Mouse (Mus musculus): ENCODE measurements at regions not wholly inside any gene's neighbourhood (a gene's known extent, or its start where the extent isn't known, plus 50 kb on each side); places are given as distances from the start of the nearest gene placed in this dataset.

DNA sequence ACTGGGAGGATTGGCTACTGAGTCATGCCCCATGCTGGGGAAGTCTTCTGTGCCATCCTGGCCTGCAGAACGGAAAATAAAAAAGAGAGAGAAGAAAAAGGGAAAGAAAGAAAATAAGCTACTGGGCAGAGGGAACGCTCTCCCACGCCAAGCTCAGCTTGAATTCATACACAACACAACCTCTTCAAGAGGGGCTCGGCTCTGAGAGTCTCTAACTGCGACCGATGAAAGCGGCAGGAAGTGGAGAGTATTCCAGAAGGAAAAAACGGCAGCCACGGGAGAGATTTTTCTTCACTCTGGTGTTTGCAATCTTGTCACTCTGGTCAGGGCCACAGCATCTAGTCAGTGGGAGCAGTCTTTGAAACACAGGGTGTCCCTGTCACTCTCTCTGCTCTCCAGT, 358.6 kb downstream of the Sox9 start:
- TF ChIP-seq CTCF (conservative IDR thresholded peaks at IDR 0.05 in 1 of 2, IDR thresholded peaks at IDR 0.05 in 1 of 2; ENCODE audit: low read depth in 2 of 2, low read length in 2 of 2) (no peak), TBP (conservative IDR thresholded peaks at IDR 0.05; ENCODE audit: low read depth, low read length) (no peak), KAT2A (IDR thresholded peaks at IDR 0.05; ENCODE audit: insufficient replicate concordance, low read length) (no peak)
